Mouse (Mus musculus): ENCODE measurements around the gene Sipa1l3.

DNA sequence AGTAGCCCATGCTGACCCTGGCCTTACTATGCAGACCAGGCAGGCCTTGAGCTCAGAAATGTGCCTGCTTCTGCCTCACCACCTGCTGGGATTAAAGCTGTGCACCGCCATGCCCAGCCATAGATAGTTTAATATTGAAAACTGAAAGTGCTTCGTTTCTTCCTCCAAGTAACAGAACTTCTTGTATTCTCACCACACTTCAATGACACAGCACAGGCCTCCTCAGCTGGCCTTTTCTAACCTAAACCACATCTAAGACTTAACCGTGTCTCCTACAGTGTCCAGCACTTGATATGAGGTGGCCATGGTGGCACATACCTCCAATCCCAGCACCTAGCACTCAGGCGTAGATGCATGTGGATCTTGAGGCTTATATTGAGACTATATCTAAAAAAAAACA lies 248.0 kb downstream of the Sipa1l3 start:
- no peak for TF ChIP-seq CTCF (conservative IDR thresholded peaks at IDR 0.05; ENCODE audit: insufficient read depth, insufficient read length, low read depth, low read length)
- TF ChIP-seq POLR2A (IDR thresholded peaks at IDR 0.05; ENCODE audit: low read depth, low read length), result no peak

Measured in kidney, adult 2 months (tissue).